Mouse (Mus musculus) lung, embryonic 15.5 days (tissue): ENCODE results near the gene Pgc. TPM values are rescaled to one million over a fixed set of nuclear protein-coding genes. Genes with fewer than 3 reads are reported as not detected.

ENCODE experiments used
- ATAC-seq: fragments of 200-750 bp; cut with Nextera tagmentation; 2 replicates; pipeline ENCODE4 v1.8.0; 2017; ENCODE audit warnings: moderate number of reproducible peaks, borderline replicate concordance; ENCODE audit not compliant: low FRiP score, low TSS enrichment; ENCODE audit errors: extremely low read depth
- H3K27ac ChIP-seq: fragments of 300-500 bp; sonication (generic); 2 replicates; pipeline ENCODE4 v1.5.1; 2015; ENCODE audit warnings: moderate library complexity, mild to moderate bottlenecking, inconsistent platforms
- H3K27me3 ChIP-seq: fragments of 300-500 bp; sonication (generic); 2 replicates; pipeline ENCODE4 v1.6.1; 2015; ENCODE audit warnings: inconsistent platforms
- H3K36me3 ChIP-seq: fragments of 300-500 bp; sonication (generic); 2 replicates; pipeline ENCODE4 v1.6.1; 2015; ENCODE audit warnings: inconsistent platforms
- H3K4me1 ChIP-seq: fragments of 300-500 bp; sonication (generic); 2 replicates; pipeline ENCODE4 v1.6.1; 2015; ENCODE audit warnings: inconsistent platforms
- H3K4me2 ChIP-seq: fragments of 300-500 bp; sonication (generic); 2 replicates; pipeline ENCODE4 v1.6.1; 2015; ENCODE audit warnings: inconsistent platforms, mild to moderate bottlenecking, moderate library complexity
- H3K4me3 ChIP-seq: fragments of 300-500 bp; sonication (generic); 2 replicates; pipeline ENCODE4 v1.5.1; 2015; ENCODE audit warnings: mild to moderate bottlenecking, inconsistent platforms
- H3K9ac ChIP-seq: fragments of 300-500 bp; sonication (generic); 2 replicates; pipeline ENCODE4 v1.6.1; 2015; ENCODE audit warnings: inconsistent platforms
- H3K9me3 ChIP-seq: fragments of 300-500 bp; sonication (generic); 2 replicates; pipeline ENCODE4 v1.6.1; 2016; ENCODE audit warnings: inconsistent platforms
- WGBS: fragments of 180-500 bp; shearing (Covaris S2); methylation state at CpG from one replicate; pipeline ENCODE4 v1.1.7; 2015; 5-methylcytosine and 5-hydroxymethylcytosine counted together
- polyA plus RNA-seq: library from polyadenylated mRNA; unstranded; fragments of >200 nt; fragmentation: Nextera tagmentation; extraction: Ambion mirVana; gene quantifications from 2 replicates; pipeline ENCODE4 v1.2.1, GENCODE M21; 2015

Pgc gene
- polyA plus RNA-seq, 1 experiment from 2014 or later = 15.7 TPM

DNA sequence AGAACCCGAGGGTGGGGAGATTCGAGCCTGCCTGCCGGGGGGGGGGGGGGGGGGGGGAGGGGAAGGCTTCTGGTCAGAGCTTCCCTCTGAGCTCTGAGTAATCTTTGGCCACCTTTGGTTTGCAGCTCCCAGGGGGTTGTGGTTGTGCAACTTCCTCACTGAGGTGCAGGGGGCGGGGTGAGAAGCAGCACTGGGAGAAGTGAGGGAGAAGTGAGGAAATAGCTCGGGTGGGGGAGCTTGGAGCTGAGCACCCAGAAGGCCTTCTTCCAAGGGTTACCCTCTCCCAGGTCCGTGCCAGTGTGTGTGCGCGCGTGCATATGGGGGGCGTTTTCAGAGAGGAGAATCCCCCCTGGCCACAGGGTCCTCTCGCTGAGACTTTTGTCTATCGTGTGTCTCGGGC is 27.6 kb downstream of the Pgc start:
- H3K4me2 ChIP-seq = no peak overlapping the region
- ATAC-seq = 0 out of 2 replicates have a peak, but pooled peaks have one; percentile 8
- H3K27ac ChIP-seq = no peak overlapping the region
- no peak overlapping the region for H3K4me3 ChIP-seq
- no peaks in the 10 kb centered on the region for H3K9me3 ChIP-seq
- H3K9ac ChIP-seq = no peak overlapping the region
- no peaks in the 10 kb centered on the region for H3K27me3 ChIP-seq
- H3K36me3 ChIP-seq = no peaks in the 10 kb centered on the region
- WGBS = 61% methylated on average over 13 of the region's 13 CpGs
- peaks cover 10% of the 10 kb centered on the region for H3K4me1 ChIP-seq

GRCm38 (mm10) chr17:47756366-47756765 is 29.7 kb downstream of the Pgc start:
- no peak overlapping the region for H3K27ac ChIP-seq
- no peaks in the 10 kb centered on the region for H3K36me3 ChIP-seq
- H3K9ac ChIP-seq = no peak overlapping the region
- no peaks in the 10 kb centered on the region for H3K9me3 ChIP-seq
- no peak for ATAC-seq
- H3K27me3 ChIP-seq = no peaks in the 10 kb centered on the region
- no peak overlapping the region for H3K4me3 ChIP-seq
- H3K4me1 ChIP-seq = peaks cover 9% of the 10 kb centered on the region
- no peak overlapping the region for H3K4me2 ChIP-seq
- WGBS = 28% methylated on average over 6 of the region's 6 CpGs

DNA sequence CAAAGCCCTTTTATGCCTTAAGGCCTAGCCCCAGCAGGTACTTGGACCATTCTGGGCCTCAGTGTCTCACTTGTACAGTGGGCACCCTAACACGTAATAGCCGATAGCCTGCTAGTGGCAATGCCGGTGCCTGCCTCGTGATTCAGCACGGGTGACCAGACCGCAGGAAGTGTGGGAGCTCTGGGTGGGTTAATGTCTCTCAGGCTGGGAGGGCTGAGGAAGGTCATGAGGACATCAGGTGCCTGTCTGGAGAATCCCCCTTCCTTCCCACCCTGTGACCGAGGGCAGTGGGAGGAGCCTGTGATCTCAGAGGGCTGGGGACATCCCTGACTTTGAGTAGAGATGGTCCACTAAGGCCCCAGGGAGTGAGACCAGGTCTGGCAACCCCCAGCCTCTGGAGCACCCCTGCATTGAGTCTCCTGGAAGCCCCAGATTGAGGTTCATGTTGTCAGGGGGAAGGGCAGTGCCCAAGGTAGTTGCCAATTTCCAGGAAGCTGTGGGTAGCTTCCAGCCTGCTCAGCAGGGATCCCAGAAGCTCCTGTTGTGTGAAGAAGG is 30.5 kb downstream of the Pgc start:
- no peak overlapping the region for H3K9ac ChIP-seq
- no peaks in the 10 kb centered on the region for H3K27me3 ChIP-seq

DNA sequence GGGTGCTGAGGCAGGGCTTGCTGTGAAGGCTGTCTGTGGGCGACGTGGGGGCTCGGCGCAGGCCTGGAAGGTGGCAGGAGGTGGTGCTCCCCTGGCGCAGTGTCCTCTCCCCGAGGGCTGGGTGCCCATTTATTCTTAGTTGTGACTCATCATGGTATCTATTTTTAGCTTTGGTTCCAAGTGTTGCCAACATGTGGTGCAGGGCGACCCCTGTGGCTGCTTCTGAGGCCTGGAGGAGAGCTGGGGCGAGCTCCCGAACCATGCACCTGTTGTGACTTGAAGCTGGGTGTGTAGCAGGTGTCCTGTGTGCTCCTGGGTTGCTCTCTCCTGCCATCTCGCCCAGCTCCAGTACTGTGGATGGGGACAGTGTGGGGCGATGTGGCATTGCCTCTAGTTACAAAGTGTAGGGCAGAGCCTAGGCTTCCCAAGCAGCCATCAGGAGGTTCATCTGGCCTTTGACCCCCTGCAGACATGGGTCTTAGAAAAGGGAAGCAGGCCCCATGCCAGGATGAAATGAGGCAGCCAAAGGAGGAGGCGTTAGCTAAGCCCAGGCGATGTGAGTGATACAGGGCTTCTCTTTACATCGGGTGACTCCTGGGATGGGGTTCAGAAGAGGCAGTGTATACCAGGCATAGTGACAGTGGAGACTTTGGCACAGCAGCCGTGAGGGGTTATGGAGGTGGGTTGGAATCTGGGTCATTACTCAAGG is 33.2 kb downstream of the Pgc start:
- H3K27me3 ChIP-seq = no peaks in the 10 kb centered on the region
- no peak overlapping the region for H3K27ac ChIP-seq
- H3K9me3 ChIP-seq = no peaks in the 10 kb centered on the region
- peaks cover 27% of the 10 kb centered on the region for H3K4me1 ChIP-seq
- H3K36me3 ChIP-seq = no peaks in the 10 kb centered on the region
- WGBS = 72% methylated on average over 15 of the region's 15 CpGs
- H3K9ac ChIP-seq = no peak overlapping the region
- no peak overlapping the region for H3K4me2 ChIP-seq
- no peak overlapping the region for H3K4me3 ChIP-seq
- no peak for ATAC-seq

More for the DNA sequence above, 30.5 kb downstream of the Pgc start:
- Histone ChIP-seq H3K9me3 (no peaks in the 10 kb centered on the region), H3K4me1 (peaks cover 10% of the 10 kb centered on the region), H3K4me3 (no peak overlapping the region), H3K27ac (no peak overlapping the region), H3K4me2 (no peak overlapping the region), H3K36me3 (no peaks in the 10 kb centered on the region)
- 82% methylated on average over 7 of the region's 7 CpGs for WGBS
- ATAC-seq = no peak

DNA sequence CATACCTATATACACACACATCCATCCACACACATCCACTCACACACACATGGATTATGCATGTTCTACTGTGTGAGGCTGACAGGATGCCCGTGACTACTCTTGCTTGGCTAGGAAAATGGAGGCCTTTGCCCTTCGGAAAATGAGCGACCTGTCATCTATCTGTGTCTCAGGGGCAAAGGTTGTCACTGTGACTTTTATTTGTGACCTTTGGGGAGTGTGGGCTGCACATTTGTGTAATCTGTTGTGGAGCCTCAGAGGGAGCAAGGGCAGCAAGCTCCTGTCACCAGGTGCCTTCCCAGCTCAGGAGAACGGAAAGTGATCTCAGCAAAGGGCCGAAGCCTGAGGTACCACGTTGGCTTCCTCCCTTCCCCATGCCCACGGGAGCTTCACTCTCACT is 35.4 kb downstream of the Pgc start:
- H3K27ac ChIP-seq = no peak overlapping the region
- WGBS = 75% methylated on average over 7 of the region's 7 CpGs
- peaks cover 27% of the 10 kb centered on the region for H3K4me1 ChIP-seq
- no peaks in the 10 kb centered on the region for H3K9me3 ChIP-seq
- no peak overlapping the region for H3K9ac ChIP-seq
- no peak overlapping the region for H3K4me2 ChIP-seq
- no peaks in the 10 kb centered on the region for H3K36me3 ChIP-seq
- no peaks in the 10 kb centered on the region for H3K27me3 ChIP-seq
- no peak overlapping the region for H3K4me3 ChIP-seq
- ATAC-seq = no peak

GRCm38 (mm10) chr17:47762518-47763340 is 36.1 kb downstream of the Pgc start:
- WGBS = 59% methylated on average over 13 of the region's 13 CpGs
- H3K9ac ChIP-seq = no peak overlapping the region
- H3K4me3 ChIP-seq = no peak overlapping the region
- no peaks in the 10 kb centered on the region for H3K27me3 ChIP-seq
- peak; percentile 84 for ATAC-seq
- no peaks in the 10 kb centered on the region for H3K9me3 ChIP-seq
- H3K4me2 ChIP-seq = no peak overlapping the region
- H3K27ac ChIP-seq = peak overlapping the region; percentile 79
- peaks cover 27% of the 10 kb centered on the region for H3K4me1 ChIP-seq
- no peaks in the 10 kb centered on the region for H3K36me3 ChIP-seq

DNA sequence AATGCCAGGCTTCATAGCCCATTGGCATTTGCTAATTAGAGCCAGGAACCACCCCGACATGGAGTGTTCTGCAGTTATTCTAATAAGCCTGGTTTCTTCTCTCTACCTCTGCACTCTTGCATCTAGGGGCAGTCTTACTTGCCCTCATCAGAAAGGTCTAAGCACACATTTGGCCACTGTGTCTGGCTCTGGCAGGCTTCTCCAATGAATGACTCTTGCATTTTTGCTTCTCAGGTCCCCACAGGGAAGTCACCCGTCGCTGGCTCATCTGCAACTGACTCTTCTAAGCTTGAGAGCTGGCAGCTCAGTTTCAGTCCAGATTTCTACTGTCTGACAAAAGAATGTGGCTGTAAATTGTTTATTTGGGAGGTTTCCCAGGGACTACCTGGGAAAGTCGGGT is 39.3 kb downstream of the Pgc start:
- no peak overlapping the region for H3K4me3 ChIP-seq
- no peak overlapping the region for H3K4me2 ChIP-seq
- WGBS = 69% methylated on average over 4 of the region's 4 CpGs
- H3K36me3 ChIP-seq = no peaks in the 10 kb centered on the region
- H3K27ac ChIP-seq = no peak overlapping the region
- H3K27me3 ChIP-seq = no peaks in the 10 kb centered on the region; the same call in 1 of the 2 replicates
- H3K9ac ChIP-seq = no peak overlapping the region
- H3K9me3 ChIP-seq = no peaks in the 10 kb centered on the region
- ATAC-seq = no peak
- H3K4me1 ChIP-seq = peaks cover 18% of the 10 kb centered on the region

DNA sequence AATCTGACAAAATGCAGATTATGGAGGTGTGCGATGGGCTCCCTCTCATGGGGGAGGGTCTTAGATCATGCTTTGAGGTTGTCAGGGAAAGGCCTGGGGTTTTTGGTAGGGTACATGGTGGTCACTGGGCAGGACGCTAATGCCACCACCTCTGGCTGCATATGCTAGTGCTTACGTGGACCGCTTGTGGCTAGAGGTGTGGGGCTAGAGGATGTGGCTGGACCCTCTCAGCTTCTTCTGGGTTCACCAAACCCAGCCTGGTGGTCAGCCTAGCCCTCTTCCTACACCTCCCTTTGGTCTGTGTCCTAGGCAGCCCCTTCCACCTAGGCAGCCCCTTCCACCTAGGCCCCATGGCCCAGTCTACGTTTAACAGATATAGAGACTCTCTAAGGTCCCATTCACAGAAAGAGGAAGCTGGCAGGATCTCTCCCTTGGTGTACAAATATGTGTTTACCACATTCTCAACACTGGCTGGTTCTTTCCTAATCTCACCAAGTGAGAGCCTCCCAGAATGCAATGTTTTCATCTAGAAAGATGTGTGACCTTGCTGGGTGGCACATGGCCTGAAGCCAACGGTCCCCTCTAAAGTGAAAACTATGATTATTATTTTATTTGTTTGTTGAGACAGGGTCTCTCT is 39.9 kb downstream of the Pgc start:
- ATAC-seq = no peak
- Histone ChIP-seq H3K9ac (no peak overlapping the region), H3K4me2 (no peak overlapping the region), H3K9me3 (no peaks in the 10 kb centered on the region), H3K36me3 (no peaks in the 10 kb centered on the region), H3K4me1 (peaks cover 18% of the 10 kb centered on the region), H3K27me3 (no peaks in the 10 kb centered on the region; the same call in 1 of the 2 replicates), H3K27ac (no peak overlapping the region), H3K4me3 (no peak overlapping the region)
- 84% methylated on average over 6 of the region's 6 CpGs for WGBS

DNA sequence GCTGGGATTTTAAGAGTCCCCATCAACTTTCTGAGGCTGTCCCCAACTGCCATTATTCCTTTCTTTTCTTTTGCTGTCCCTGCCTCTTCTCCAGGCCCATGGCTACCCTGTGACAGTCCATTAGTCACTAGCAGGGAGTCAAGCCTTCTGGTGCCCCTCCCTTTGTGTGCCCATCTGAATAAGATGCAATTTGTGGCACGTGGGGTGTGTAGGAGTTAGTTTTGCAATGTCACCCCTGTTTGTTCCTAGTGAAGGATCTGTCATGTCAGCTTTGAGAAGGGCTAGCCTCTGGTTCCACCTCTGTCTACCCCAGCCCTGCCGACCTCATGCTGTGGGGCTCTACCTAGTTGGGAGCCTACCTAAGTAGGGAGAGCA is 40.4 kb downstream of the Pgc start:
- no peak for ATAC-seq
- Histone ChIP-seq H3K4me3 (no peak overlapping the region), H3K36me3 (no peaks in the 10 kb centered on the region), H3K9ac (no peak overlapping the region), H3K9me3 (no peaks in the 10 kb centered on the region), H3K27ac (no peak overlapping the region), H3K4me2 (no peak overlapping the region), H3K4me1 (peaks cover 18% of the 10 kb centered on the region), H3K27me3 (no peaks in the 10 kb centered on the region; the same call in 1 of the 2 replicates)
- 64% methylated on average over 2 of the region's 2 CpGs for WGBS

DNA sequence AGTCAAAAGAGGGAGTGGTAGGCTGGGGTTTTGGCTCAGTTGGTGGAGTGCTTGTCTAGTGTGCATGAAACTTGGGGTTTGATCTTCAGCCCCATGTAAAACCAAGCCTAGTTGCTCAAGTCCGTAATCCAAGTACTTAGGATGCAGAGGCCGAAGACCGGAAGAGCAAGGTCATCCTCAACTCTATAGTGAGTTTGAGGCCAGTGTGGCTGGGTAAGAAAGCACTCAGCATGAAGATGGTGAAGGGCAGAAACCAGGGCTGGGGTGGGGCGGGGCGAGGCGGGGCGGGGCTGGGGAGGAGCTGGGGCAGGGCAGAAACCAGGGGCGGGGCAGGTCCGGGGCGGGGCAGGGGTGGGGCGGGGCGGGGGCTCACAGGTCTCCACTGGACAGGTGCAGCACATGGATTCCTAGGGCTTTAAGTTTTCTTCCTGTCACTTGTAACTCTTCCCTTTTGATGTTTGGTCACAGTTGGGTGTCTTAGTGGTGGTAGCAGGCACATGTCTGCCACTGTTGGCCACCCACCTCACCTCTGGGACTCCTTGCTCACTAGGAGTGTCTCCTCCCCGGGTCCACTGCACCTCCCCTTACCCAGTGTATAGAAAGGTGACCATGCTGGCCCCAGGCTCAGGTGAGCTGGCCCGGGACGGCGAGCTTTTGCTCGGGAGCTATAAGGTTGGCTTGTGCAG is 41.0 kb downstream of the Pgc start:
- H3K9me3 ChIP-seq = no peaks in the 10 kb centered on the region
- H3K4me1 ChIP-seq = peaks cover 12% of the 10 kb centered on the region
- H3K9ac ChIP-seq = no peak overlapping the region
- H3K27me3 ChIP-seq = no peaks in the 10 kb centered on the region; the same call in 1 of the 2 replicates
- 63% methylated on average over 8 of the region's 17 CpGs for WGBS
- no peak overlapping the region for H3K4me2 ChIP-seq
- no peak for ATAC-seq
- H3K4me3 ChIP-seq = no peak overlapping the region
- H3K27ac ChIP-seq = no peak overlapping the region
- no peaks in the 10 kb centered on the region for H3K36me3 ChIP-seq

GRCm38 (mm10) chr17:47768707-47769276 is 42.1 kb downstream of the Pgc start:
- Histone ChIP-seq H3K27ac (no peak overlapping the region), H3K4me1 (peaks cover under 1% of the 10 kb centered on the region; the same call in 1 of the 2 replicates), H3K9me3 (no peaks in the 10 kb centered on the region), H3K4me3 (no peak overlapping the region), H3K9ac (no peak overlapping the region), H3K4me2 (no peak overlapping the region), H3K27me3 (no peaks in the 10 kb centered on the region; the same call in 1 of the 2 replicates), H3K36me3 (no peaks in the 10 kb centered on the region)
- WGBS = 41% methylated on average over 12 of the region's 12 CpGs
- 0 out of 2 replicates have a peak, but pooled peaks have one; percentile 25 for ATAC-seq
